Mouse (Mus musculus) retina, postnatal 7 days (tissue): ENCODE data around the gene Bms1.

ENCODE experiments used
- DNase-seq: peaks from one replicate; pipeline ENCODE4 v3.0.0-alpha.2; 2012; ENCODE audit warnings: low read depth, low spot score

The Bms1 gene

DNA sequence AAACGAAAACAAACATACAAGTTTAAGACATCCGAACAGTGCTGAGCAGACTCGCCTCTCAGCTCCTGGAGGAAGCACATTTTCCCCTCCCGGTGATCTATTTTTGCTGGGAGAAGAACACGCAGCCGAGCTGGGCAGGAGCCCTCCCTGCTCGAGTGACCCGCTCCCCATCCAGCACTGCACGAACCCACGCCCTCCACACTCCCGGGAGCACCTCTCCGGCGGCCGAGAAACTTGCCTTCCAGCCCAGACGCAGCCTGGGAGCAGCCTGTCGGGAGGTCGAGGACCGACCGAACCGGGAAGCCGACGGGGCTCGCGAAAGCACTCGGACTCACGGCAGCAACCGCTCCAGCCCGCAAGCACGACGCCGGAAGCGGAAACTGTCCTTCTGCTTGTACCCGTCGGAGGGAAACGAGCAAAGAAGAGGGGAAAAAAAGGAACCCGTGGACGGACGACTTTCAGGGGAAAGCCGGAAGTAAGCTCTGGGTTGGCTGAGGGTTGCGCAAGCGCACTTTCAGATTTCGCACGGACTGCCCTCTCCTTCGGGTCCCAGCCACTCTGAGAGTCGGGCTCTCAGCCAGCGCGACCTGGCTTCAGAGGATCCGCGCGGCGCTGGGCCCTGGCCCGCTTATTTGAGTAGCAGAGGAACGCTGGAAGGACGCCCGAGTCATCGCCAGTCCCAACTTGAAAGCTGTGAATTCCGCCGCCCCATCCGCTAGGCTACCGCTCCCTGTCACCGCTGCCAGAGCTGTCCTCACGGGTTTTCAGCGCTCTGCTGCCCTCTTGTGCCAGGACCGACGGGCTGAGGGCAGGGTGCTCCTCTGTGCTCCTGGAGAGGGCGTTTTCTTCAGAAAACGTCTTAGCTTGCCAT is at the start of gene Bms1:
Gene Bms1, minus strand, starts transcription at position 425 of the 871 bp plus-strand sequence.
- peak; percentile 95 for DNase-seq

DNA sequence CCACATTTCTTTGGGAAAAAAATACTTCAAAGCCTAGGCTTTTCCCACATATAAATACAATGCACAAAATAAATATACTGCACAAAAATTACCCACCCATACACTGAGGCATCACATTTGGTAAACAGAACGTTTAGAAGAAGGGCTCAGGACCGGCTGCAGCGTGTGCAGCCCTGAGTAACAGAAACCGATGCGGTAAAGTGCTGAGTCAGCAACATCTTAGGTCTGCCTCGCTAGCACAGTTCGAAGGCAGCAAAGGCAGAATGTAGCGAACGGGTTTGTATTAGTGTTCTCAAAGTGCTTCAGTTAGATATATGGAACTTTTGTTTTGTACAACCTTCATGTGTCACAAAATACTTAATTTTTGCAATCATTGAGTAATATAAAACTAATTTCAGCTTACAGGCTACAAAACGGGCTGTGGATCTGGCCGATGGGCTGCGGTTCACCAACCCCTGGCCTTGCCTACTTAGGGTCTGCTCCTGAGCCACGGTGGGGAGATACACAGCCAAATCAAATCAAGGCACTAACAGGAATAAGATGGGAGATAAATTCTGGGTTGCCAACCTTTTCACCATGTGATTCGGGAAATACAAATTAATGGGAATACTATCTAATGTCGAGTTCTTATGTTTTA is 42.9 kb upstream of the Bms1 start:
- no peak for DNase-seq

DNA sequence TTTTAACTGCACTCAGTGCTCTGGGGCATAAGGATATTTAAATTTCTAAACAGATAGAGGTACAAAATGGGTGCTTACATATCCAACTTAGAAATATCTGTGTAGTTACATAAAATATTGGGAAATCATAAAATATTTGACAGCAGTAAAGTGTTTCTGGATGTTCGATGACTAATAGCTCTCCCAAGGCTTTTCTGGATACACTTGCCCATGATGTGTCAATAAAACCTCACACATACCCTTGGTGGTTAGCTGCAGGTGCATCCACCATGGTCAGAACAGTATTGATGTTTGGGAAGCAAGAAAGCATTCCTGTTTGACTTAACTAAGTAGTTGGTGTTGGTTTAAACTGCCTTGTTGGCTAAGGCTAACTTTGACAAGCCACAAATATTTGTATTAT is 38.5 kb upstream of the Bms1 start:
- no peak for DNase-seq

GRCm38 (mm10) chr6:118455042-118455631 is 35.9 kb upstream of the Bms1 start, which contains the start of gene Zfp248:
Zfp248 (minus strand) TSS chr6:118455528.
- peak; percentile 82 for DNase-seq

DNA sequence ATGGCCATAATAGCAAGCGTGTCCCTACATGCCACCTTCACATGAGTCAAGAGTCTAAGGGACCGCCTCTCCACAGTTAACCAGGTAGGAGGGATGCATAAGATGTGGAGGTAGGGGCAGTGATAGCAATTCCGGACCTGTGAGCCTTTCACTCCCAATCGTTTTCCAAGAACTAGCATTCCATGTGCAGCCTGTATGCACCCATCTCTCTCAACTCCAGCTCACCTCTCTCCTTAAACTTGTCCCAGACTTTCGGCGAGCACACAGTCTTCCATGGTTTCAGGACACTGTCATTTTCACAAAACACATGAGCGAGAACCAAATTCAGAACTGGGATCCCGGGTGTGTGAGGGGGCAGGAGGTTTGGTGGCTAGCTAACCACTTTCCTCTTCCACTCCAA is 35.2 kb upstream of the Bms1 start:
- DNase-seq, result no peak

DNA sequence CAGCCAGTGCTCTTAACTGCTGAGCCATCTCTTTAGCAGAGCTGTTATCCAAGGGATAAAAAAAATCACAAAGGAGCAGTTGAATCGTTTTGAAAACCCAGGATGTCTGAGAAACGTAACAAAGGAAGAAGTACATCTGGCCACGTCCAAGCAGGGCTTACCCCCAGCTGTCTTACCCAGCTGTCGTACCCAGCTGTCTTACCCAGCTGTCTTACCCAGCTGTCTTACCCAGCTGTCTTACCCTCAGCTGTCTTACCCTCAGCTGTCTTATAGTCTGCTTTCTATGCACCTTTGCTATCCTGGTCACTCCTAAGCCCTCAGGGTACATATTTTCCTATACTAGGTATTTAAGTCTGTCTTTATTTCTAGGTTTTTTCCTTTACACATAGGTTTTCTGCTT is 12.2 kb upstream of the Bms1 start:
- DNase-seq, result no peak

DNA sequence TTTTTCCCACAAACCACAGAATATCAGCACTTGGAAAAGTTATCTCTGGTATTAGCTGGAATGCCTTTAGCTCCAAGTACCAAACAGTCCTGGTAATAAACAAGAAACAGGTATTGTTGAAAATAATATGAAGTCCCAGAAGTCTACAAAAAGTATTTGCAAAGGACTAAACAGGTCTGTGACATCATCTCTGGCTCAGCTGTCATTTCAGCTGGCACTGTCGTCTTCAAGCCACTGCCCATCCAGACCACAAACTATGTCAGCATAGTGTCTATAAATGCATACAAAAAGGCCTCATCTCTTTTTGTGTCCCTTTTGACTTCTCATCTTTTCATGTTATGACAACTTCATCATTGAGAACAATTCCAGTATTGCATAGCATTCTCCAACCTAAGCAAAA is 7.4 kb upstream of the Bms1 start:
- no peak for DNase-seq

DNA sequence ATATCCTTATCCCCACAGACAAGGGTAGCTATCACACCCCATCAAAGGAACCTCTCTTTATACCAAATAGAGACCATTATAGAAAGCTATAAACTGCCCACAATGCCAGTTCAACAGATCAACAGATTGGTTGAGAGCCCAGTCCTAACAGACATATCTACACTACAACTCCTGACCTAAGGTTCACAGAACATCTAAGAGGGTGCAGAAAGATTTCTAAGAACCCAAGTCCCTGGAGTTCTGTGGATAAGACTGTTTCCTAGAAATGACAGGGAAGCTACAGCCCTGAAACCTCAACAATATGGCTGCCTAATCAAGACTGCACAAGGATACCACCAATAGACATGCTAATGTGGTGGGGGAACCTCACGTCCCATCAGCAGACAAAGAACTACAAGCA is 8.8 kb downstream of the Bms1 start:
- no peak for DNase-seq

DNA sequence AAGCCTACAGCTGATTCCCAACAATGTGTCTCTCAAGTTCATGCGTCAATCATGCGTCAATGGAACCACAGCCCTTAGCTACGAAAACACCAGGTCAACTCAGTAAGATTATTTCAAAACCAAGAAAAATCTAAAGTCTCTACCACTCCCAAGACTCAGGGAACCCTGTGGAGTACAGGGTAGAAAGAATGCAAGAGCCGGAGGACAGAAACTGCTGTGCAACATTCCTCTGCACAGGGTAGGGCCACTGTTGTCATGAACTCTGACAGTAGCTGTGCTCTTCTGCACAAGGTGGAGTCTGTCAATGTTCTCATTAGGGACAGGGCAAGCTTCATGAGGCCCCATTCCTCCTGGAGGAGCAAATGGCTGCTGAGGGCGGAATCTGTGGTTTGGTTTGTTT is 10.8 kb downstream of the Bms1 start:
- no peak for DNase-seq

GRCm38 (mm10) chr6:118406421-118406820 is 12.9 kb downstream of the Bms1 start:
- DNase-seq, result peak; percentile 6

DNA sequence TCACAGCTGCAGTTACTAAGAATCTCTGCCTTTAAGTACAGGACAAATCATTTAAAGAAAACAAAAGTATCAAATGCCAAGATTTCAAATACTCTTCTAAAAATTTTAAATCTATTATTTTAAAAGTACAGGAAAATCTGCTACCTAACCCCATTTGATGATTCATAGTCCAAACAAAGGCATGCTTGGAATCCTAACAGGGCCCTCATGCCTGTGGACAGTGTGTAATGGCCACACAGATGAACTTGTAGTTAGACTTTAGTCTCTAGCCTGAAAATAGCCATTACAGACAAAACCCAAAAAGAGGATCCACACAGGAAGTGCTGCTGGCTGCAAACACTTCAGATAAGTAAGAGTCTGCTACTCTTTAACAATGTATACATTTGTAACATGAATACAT is 28.5 kb downstream of the Bms1 start:
- DNase-seq, result no peak

GRCm38 (mm10) chr6:118385962-118386361 is 33.3 kb downstream of the Bms1 start:
- DNase-seq, result no peak

DNA sequence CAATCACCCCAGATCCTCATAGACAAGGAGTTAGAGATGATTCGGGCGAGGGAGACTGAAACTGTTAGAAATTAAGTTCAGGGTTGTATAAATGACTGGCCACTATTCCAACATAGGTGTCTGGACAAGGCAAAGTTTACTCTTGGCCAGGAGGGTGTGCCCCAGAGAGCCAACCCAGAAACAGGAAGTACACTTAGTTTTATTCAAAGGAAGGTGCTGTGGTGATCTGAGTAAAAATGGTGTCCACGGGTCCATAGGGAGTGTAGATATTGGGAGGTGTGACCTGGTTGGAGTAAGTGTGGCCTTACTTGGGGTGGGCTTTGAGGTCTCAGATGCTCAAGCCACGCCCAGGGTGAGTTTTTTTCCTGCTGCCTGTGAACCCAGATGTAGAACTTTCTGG is 38.0 kb downstream of the Bms1 start:
- no peak for DNase-seq

- DNase-seq, result no peak
Observed at GRCm38 (mm10) chr6:118380630-118381029, 38.6 kb downstream of the Bms1 start.

- peak; percentile 74 for DNase-seq
Observed at GRCm38 (mm10) chr6:118379451-118380167, 39.7 kb downstream of the Bms1 start.

GRCm38 (mm10) chr6:118377611-118378010 is 41.7 kb downstream of the Bms1 start:
- DNase-seq, result no peak

DNA sequence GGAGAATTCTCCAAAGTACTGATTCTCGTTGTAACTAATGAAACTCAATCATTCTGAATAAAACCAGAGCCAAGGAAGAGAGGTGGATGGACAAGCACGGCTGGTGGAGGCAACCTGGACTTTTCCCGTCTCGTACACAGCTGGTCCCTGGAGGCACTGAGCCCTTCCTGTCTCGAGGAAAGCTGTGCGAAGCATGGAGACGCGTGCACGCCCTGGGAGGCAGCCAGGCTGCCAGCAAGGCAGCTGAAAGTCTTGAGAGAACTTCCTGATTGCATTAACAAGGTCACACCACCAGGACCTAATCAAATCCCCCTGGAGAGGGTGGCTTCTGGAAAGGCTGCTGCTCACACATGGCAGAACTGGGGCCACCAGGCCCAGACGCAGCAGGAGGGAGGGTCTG is 43.3 kb downstream of the Bms1 start:
- no peak for DNase-seq

GRCm38 (mm10) chr6:118375457-118375856 is 43.8 kb downstream of the Bms1 start:
- no peak for DNase-seq

GRCm38 (mm10) chr6:118375026-118375425 is 44.2 kb downstream of the Bms1 start:
- DNase-seq, result no peak

GRCm38 (mm10) chr6:118373294-118373693 is 46.0 kb downstream of the Bms1 start:
- no peak for DNase-seq

DNA sequence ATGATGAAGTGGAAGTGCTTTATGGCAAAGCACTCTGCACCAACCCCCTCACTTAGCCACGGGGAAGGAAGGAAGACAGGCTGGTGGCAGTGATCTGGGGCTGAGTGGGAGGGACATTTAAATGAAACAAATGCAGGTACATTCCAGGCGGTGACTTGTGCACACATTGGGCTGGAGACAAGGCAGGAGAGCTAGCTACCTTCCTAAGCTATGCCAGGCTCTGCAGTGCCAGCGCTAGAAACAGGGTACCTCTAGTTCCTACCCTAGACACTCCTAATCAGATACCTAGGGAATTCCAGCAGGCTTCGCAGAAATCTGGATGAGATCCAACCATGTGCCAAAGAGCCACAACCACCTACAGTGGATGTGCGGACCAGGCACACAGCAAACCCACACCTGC is 46.5 kb downstream of the Bms1 start:
- no peak for DNase-seq

- DNase-seq, result no peak
Observed at GRCm38 (mm10) chr6:118367502-118367901, 51.8 kb downstream of the Bms1 start.
